15 mouse cellular contexts compared by ENCODE assay signal in genomic region chr6:114414510-114414909, GRCm38 (mm10). TPM values are rescaled to one million over a fixed set of nuclear protein-coding genes. Genes with fewer than 3 reads are reported as not detected.
DNase-seq lines count a peak whose midpoint lies in the region; ATAC-seq and TF ChIP-seq lines count a peak whose summit lies in the region.
"Had no signal": no experiment of that assay in that cellular context is flagged by ENCODE, and none has a peak within 500 bp of the region (broad histone marks: within the 10 kb centered on the region; RNA-seq: fewer than 3 reads in every experiment).

No protein-coding gene starts in this region.

- TF ChIP-seq CTCF in testis, adult 2 months (IDR thresholded peaks at IDR 0.05; ENCODE audit: control insufficient read depth, insufficient read depth, insufficient replicate concordance, low read depth, low read length): no peak

- intact Hi-C loops in left cerebral cortex, postnatal 4 days (cut with DNase I): no loop called here

- no peak for TF ChIP-seq POLR2A in testis, adult 2 months (IDR thresholded peaks at IDR 0.05; ENCODE audit: control insufficient read depth, low read depth, low read length)

- no peaks in the 10 kb centered on the region for H3K27me3 ChIP-seq in testis, adult 2 months (ENCODE audit: control insufficient read depth, insufficient read depth, low read length)

- no peak for DNase-seq in frontal cortex, postnatal 14 days (ENCODE audit: low spot score in 2 of 2)
- DNase-seq in testis, postnatal 14 days (ENCODE audit: low spot score): no peak
- peak; percentile 48 for DNase-seq in left cerebral cortex, postnatal 4 days
- no peak for DNase-seq in ovary, postnatal 36 days (ENCODE audit: low spot score)
- no peak for DNase-seq in cerebellum, postnatal 25 days
- DNase-seq: cerebellum, adult 11-12 months; kidney, postnatal 25 days; thymus, adult 2 months had no signal

- peak overlapping the region; percentile 86 for H3K4me3 ChIP-seq in testis, adult 2 months (ENCODE audit: control insufficient read depth, low read depth, low read length)
- H3K4me3 ChIP-seq: liver, embryonic 12.5 days had no signal

- no peaks in the 10 kb centered on the region for H3K36me3 ChIP-seq in testis, adult 2 months (ENCODE audit: control insufficient read depth, insufficient read depth, low read length)
- H3K36me3 ChIP-seq: liver, embryonic 12.5 days had no signal

- ATAC-seq in frontal cortex, adult (ENCODE audit: low TSS enrichment): peak; percentile 63
- ATAC-seq: intestine, embryonic 16.5 days; liver, embryonic 12.5 days; lung, postnatal 0 days had no signal

- H3K4me1 ChIP-seq in testis, adult 2 months (ENCODE audit: control insufficient read depth, insufficient read depth, low read length): no peaks in the 10 kb centered on the region
- H3K4me1 ChIP-seq: liver, embryonic 12.5 days had no signal

- H3K27ac ChIP-seq in testis, adult 2 months (ENCODE audit: control insufficient read depth, insufficient read depth, low read depth, low read length): no peak overlapping the region
- H3K27ac ChIP-seq: liver, embryonic 12.5 days had no signal

RNA-seq across cellular contexts. Expression of gene Hrh1, which starts 16.8 kb away (rescaled TPM):
- polyA plus RNA-seq in testis, adult 2 months (2012; rRNA removed): 0.48 and 0.73 TPM in 2 replicates
- total RNA-seq in left cerebral cortex, postnatal 4 days (2021): 1 to 10 TPM; 4.9 to 5.1 TPM
- total RNA-seq: MEL had no signal
- polyA plus RNA-seq: heart, embryonic 16.5 days; liver, embryonic 12.5 days had no signal
